Mouse (Mus musculus): Measurements from ENCODE around the gene Copz2. TPM values are rescaled to one million over a fixed set of nuclear protein-coding genes. Genes with fewer than 3 reads are reported as not detected.

Gene Copz2
- polyA plus RNA-seq, 1 experiment from 2014 or later = 33.2 TPM

- H3K27ac ChIP-seq (ENCODE audit: low read depth, low read length) = no peak overlapping the region
- no peak overlapping the region for H3K9ac ChIP-seq (ENCODE audit: low read length)
- DNase-seq (ENCODE audit: low spot score) (no peak), ATAC-seq (replicated peaks; ENCODE audit: low FRiP score) (no peak)
- H3K9me3 ChIP-seq (ENCODE audit: control insufficient read depth, low read length) = no peaks in the 10 kb centered on the region
- H3K4me1 ChIP-seq (replicated peaks; ENCODE audit: control insufficient read depth, insufficient read depth, low read length) = peaks cover 15% of the 10 kb centered on the region; the same call in 1 of the 2 replicates
- no peak overlapping the region for H3K4me2 ChIP-seq (ENCODE audit: low read depth, low read length, severe bottlenecking)
- WGBS = 80% methylated on average over 4 of the region's 4 CpGs
- H3K27me3 ChIP-seq (ENCODE audit: control insufficient read depth, insufficient read depth, low read length) = no peaks in the 10 kb centered on the region
- H3K4me3 ChIP-seq (ENCODE audit: low read depth, low read length) = no peak overlapping the region
- no peaks in the 10 kb centered on the region for H3K36me3 ChIP-seq (ENCODE audit: control insufficient read depth, insufficient read depth, low read length)
Measured at GRCm38 (mm10) chr11:96831516-96831915, 18.2 kb upstream of the Copz2 start.

DNA sequence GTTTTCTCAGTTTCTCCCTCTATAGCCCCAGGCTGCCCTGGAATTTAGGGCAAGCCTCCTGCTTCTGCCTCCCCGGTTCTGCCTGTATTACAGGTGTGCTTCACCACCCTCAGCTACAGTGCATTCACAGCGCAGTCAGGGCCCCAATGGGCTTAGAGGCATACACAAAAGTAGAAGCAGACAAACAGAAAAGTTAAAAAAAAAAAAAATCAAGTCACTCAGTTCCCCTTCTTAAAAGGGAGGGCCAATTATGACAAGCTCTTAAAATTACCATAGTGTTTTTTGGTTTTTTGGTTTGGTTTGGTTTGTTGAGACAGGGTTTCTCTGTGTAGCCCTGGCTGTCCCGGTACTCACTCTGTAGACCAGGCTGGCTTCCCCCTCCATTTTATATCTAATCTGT is 17.1 kb upstream of the Copz2 start:
- Histone ChIP-seq H3K27me3 (ENCODE audit: control insufficient read depth, insufficient read depth, low read length) (no peaks in the 10 kb centered on the region), H3K4me3 (ENCODE audit: low read depth, low read length) (no peak overlapping the region), H3K27ac (ENCODE audit: low read depth, low read length) (no peak overlapping the region), H3K36me3 (ENCODE audit: control insufficient read depth, insufficient read depth, low read length) (no peaks in the 10 kb centered on the region), H3K4me2 (ENCODE audit: low read depth, low read length, severe bottlenecking) (no peak overlapping the region), H3K9ac (ENCODE audit: low read length) (no peak overlapping the region), H3K4me1 (replicated peaks; ENCODE audit: control insufficient read depth, insufficient read depth, low read length) (peaks cover 6% of the 10 kb centered on the region; the same call in 1 of the 2 replicates), H3K9me3 (ENCODE audit: control insufficient read depth, low read length) (no peaks in the 10 kb centered on the region)
- 95% methylated on average over 3 of the region's 3 CpGs for WGBS
- DNase-seq (ENCODE audit: low spot score) (no peak), ATAC-seq (replicated peaks; ENCODE audit: low FRiP score) (no peak)

- H3K36me3 ChIP-seq (ENCODE audit: control insufficient read depth, insufficient read depth, low read length) = no peaks in the 10 kb centered on the region
- DNase-seq (ENCODE audit: low spot score) (no peak), ATAC-seq (replicated peaks; ENCODE audit: low FRiP score) (no peak)
- no peaks in the 10 kb centered on the region for H3K9me3 ChIP-seq (ENCODE audit: control insufficient read depth, low read length)
- no peak overlapping the region for H3K27ac ChIP-seq (ENCODE audit: low read depth, low read length)
- peaks cover 4% of the 10 kb centered on the region; the same call in 1 of the 2 replicates for H3K4me1 ChIP-seq (replicated peaks; ENCODE audit: control insufficient read depth, insufficient read depth, low read length)
- 61% methylated on average over 2 of the region's 2 CpGs for WGBS
- no peak overlapping the region for H3K9ac ChIP-seq (ENCODE audit: low read length)
- H3K27me3 ChIP-seq (ENCODE audit: control insufficient read depth, insufficient read depth, low read length) = no peaks in the 10 kb centered on the region
- H3K4me3 ChIP-seq (ENCODE audit: low read depth, low read length) = no peak overlapping the region
- no peak overlapping the region for H3K4me2 ChIP-seq (ENCODE audit: low read depth, low read length, severe bottlenecking)
Measured at GRCm38 (mm10) chr11:96832973-96833372, 16.7 kb upstream of the Copz2 start.

DNA sequence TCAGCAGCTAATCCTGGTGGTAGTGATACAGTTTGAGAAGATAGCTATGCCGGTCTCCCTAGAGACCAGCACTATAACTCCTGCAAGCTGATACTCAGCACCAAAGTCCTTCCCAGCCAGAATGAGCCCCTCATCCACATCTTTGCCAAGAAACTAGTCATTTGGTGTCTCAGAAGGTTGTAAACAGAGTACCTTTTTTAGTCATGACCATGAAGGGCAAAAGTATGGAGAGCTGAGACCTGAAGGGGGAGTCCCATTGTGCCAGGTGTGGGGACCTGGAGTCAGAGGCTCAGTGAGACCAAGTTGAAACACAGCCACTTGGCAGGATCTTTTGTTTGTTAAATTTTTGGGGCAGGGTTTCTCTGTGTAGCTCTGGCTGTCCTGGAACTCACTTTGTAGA is 15.5 kb upstream of the Copz2 start:
- H3K9me3 ChIP-seq (ENCODE audit: control insufficient read depth, low read length) = no peaks in the 10 kb centered on the region
- no peaks in the 10 kb centered on the region for H3K27me3 ChIP-seq (ENCODE audit: control insufficient read depth, insufficient read depth, low read length)
- H3K36me3 ChIP-seq (ENCODE audit: control insufficient read depth, insufficient read depth, low read length) = no peaks in the 10 kb centered on the region
- no peak for DNase-seq (ENCODE audit: low spot score)
- no peak overlapping the region for H3K9ac ChIP-seq (ENCODE audit: low read length)
- 90% methylated on average over 1 of the region's 1 CpGs for WGBS
- H3K4me1 ChIP-seq (replicated peaks; ENCODE audit: control insufficient read depth, insufficient read depth, low read length) = no peaks in the 10 kb centered on the region; the same call in 1 of the 2 replicates
- no peak overlapping the region for H3K4me2 ChIP-seq (ENCODE audit: low read depth, low read length, severe bottlenecking)
- no peak overlapping the region for H3K27ac ChIP-seq (ENCODE audit: low read depth, low read length)
- no peak for ATAC-seq (replicated peaks; ENCODE audit: low FRiP score)
- no peak overlapping the region for H3K4me3 ChIP-seq (ENCODE audit: low read depth, low read length)

DNA sequence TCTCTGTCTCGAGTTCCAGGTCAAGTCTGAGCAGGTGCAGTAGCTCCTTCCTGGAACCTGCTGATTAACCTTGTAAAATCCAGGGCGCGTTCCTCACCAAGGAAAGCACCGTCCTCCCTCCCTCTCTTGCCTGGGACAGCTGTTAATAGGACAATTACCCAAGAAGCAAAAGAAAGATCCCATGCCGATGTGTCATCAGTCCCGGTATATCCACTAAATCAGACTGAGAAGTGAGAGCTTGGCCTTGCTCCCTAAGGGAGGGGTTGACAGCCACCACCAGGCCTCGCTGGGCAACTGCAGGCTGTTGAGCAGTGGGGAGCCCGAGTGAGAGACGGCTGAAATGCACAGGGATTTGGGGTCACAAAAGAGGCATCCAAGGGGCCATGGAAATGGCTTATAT is 12.4 kb upstream of the Copz2 start:
- Histone ChIP-seq H3K27me3 (ENCODE audit: control insufficient read depth, insufficient read depth, low read length) (no peaks in the 10 kb centered on the region), H3K4me2 (ENCODE audit: low read depth, low read length, severe bottlenecking) (no peak overlapping the region), H3K4me1 (replicated peaks; ENCODE audit: control insufficient read depth, insufficient read depth, low read length) (no peaks in the 10 kb centered on the region), H3K4me3 (ENCODE audit: low read depth, low read length) (no peak overlapping the region), H3K27ac (ENCODE audit: low read depth, low read length) (no peak overlapping the region), H3K36me3 (ENCODE audit: control insufficient read depth, insufficient read depth, low read length) (no peaks in the 10 kb centered on the region), H3K9me3 (ENCODE audit: control insufficient read depth, low read length) (no peaks in the 10 kb centered on the region), H3K9ac (ENCODE audit: low read length) (no peak overlapping the region)
- DNase-seq (ENCODE audit: low spot score) (no peak), ATAC-seq (replicated peaks; ENCODE audit: low FRiP score) (no peak)
- 30% methylated on average over 9 of the region's 9 CpGs for WGBS

DNA sequence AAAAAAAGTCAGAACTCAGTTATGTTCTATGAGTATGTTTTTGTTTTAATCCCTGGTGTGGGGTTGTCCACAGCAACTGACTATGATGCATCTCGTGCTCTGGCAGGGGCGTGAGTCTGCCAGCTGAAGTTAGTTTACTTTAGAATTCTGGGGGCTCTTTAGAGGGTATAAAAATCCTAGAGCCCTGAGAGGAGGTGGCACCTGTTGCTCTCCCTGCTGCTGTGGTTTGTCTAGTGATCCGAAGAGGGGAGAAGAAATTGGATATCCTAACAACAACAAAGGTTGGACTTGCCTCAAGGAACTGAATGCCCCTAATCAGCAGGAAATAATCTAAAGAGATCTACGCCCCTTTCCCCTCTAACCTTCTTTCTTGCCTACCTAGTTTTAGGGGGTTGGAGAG is 11.3 kb upstream of the Copz2 start:
- Histone ChIP-seq H3K9me3 (ENCODE audit: control insufficient read depth, low read length) (no peaks in the 10 kb centered on the region), H3K9ac (ENCODE audit: low read length) (no peak overlapping the region), H3K36me3 (ENCODE audit: control insufficient read depth, insufficient read depth, low read length) (no peaks in the 10 kb centered on the region), H3K4me2 (ENCODE audit: low read depth, low read length, severe bottlenecking) (no peak overlapping the region), H3K27me3 (ENCODE audit: control insufficient read depth, insufficient read depth, low read length) (no peaks in the 10 kb centered on the region), H3K4me1 (replicated peaks; ENCODE audit: control insufficient read depth, insufficient read depth, low read length) (no peaks in the 10 kb centered on the region), H3K27ac (ENCODE audit: low read depth, low read length) (no peak overlapping the region), H3K4me3 (ENCODE audit: low read depth, low read length) (no peak overlapping the region)
- ATAC-seq (replicated peaks; ENCODE audit: low FRiP score) (no peak), DNase-seq (ENCODE audit: low spot score) (no peak)
- WGBS = 63% methylated on average over 4 of the region's 4 CpGs

GRCm38 (mm10) chr11:96839428-96839827 is 10.2 kb upstream of the Copz2 start:
- no peak overlapping the region for H3K4me3 ChIP-seq (ENCODE audit: low read depth, low read length)
- no peak for ATAC-seq (replicated peaks; ENCODE audit: low FRiP score)
- no peaks in the 10 kb centered on the region for H3K4me1 ChIP-seq (replicated peaks; ENCODE audit: control insufficient read depth, insufficient read depth, low read length)
- no peaks in the 10 kb centered on the region for H3K9me3 ChIP-seq (ENCODE audit: control insufficient read depth, low read length)
- H3K27me3 ChIP-seq (ENCODE audit: control insufficient read depth, insufficient read depth, low read length) = no peaks in the 10 kb centered on the region
- WGBS = 78% methylated on average over 7 of the region's 7 CpGs
- no peak for DNase-seq (ENCODE audit: low spot score)
- no peaks in the 10 kb centered on the region for H3K36me3 ChIP-seq (ENCODE audit: control insufficient read depth, insufficient read depth, low read length)
- no peak overlapping the region for H3K4me2 ChIP-seq (ENCODE audit: low read depth, low read length, severe bottlenecking)
- H3K9ac ChIP-seq (ENCODE audit: low read length) = no peak overlapping the region
- H3K27ac ChIP-seq (ENCODE audit: low read depth, low read length) = no peak overlapping the region

GRCm38 (mm10) chr11:96839877-96840276 is 9.8 kb upstream of the Copz2 start:
- H3K27me3 ChIP-seq (ENCODE audit: control insufficient read depth, insufficient read depth, low read length) = no peaks in the 10 kb centered on the region
- no peak overlapping the region for H3K9ac ChIP-seq (ENCODE audit: low read length)
- H3K4me3 ChIP-seq (ENCODE audit: low read depth, low read length) = no peak overlapping the region
- no peaks in the 10 kb centered on the region for H3K9me3 ChIP-seq (ENCODE audit: control insufficient read depth, low read length)
- ATAC-seq (replicated peaks; ENCODE audit: low FRiP score) (no peak), DNase-seq (ENCODE audit: low spot score) (no peak)
- H3K36me3 ChIP-seq (ENCODE audit: control insufficient read depth, insufficient read depth, low read length) = no peaks in the 10 kb centered on the region
- no peak overlapping the region for H3K4me2 ChIP-seq (ENCODE audit: low read depth, low read length, severe bottlenecking)
- H3K27ac ChIP-seq (ENCODE audit: low read depth, low read length) = no peak overlapping the region
- H3K4me1 ChIP-seq (replicated peaks; ENCODE audit: control insufficient read depth, insufficient read depth, low read length) = no peaks in the 10 kb centered on the region
- WGBS = 83% methylated on average over 3 of the region's 3 CpGs

DNA sequence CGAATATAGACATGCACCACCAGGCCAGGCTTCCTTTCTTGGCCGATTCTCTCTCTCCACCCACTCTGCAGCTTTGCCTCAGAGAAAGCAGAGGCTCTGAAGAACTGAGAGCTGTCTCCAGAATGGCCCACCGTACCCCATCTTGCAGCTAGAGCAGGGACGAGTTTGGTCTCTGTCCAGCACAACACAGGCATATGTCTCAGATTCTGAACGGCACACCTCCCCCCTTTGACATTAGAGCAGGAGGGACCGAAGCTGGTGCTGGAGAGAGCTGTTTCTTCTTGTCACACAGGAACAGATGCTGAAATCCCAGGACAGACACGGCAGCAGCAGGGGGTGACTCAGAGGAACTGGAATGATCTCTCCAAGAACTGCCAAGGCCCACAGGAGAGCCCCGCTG is 9.4 kb upstream of the Copz2 start:
- no peaks in the 10 kb centered on the region for H3K9me3 ChIP-seq (ENCODE audit: control insufficient read depth, low read length)
- DNase-seq (ENCODE audit: low spot score) = no peak
- no peaks in the 10 kb centered on the region for H3K36me3 ChIP-seq (ENCODE audit: control insufficient read depth, insufficient read depth, low read length)
- no peak overlapping the region for H3K4me2 ChIP-seq (ENCODE audit: low read depth, low read length, severe bottlenecking)
- H3K27me3 ChIP-seq (ENCODE audit: control insufficient read depth, insufficient read depth, low read length) = no peaks in the 10 kb centered on the region
- no peaks in the 10 kb centered on the region for H3K4me1 ChIP-seq (replicated peaks; ENCODE audit: control insufficient read depth, insufficient read depth, low read length)
- 51% methylated on average over 8 of the region's 8 CpGs for WGBS
- H3K27ac ChIP-seq (ENCODE audit: low read depth, low read length) = no peak overlapping the region
- H3K9ac ChIP-seq (ENCODE audit: low read length) = no peak overlapping the region
- H3K4me3 ChIP-seq (ENCODE audit: low read depth, low read length) = no peak overlapping the region
- ATAC-seq (replicated peaks; ENCODE audit: low FRiP score) = no peak

Data from forebrain, embryonic 11.5 days (tissue).